Mouse (Mus musculus): ENCODE data around the gene Col26a1.

Gene Col26a1

GRCm38 (mm10) chr5:136882788-136883439 is at the start of gene Col26a1:
Gene Col26a1, minus strand, starts transcription at chr5:136883209.
- in situ Hi-C loops (cut with MboI, MseI): loop anchor here (5.0 kb wide), 2 partner anchors 41 to 86 kb away; no protein-coding TSS in a partner anchor

- in situ Hi-C loops (cut with MboI, MseI): no loop called here
Observed at GRCm38 (mm10) chr5:136931896-136932295, 48.9 kb upstream of the Col26a1 start.

- in situ Hi-C loops (cut with MboI, MseI): loop anchor here (5.0 kb wide), 1 partner anchor 43 kb away; no protein-coding TSS in a partner anchor
Observed at GRCm38 (mm10) chr5:136929073-136929472, 46.1 kb upstream of the Col26a1 start.

- in situ Hi-C loops (cut with MboI, MseI): no loop called here
Observed at GRCm38 (mm10) chr5:136923751-136924478, 40.9 kb upstream of the Col26a1 start.

- in situ Hi-C loops (cut with MboI, MseI): no loop called here
Observed at GRCm38 (mm10) chr5:136922830-136923229, 39.8 kb upstream of the Col26a1 start.

GRCm38 (mm10) chr5:136919546-136920301 is 36.7 kb upstream of the Col26a1 start:
- in situ Hi-C loops (cut with MboI, MseI): no loop called here

- in situ Hi-C loops (cut with MboI, MseI): no loop called here
Observed at GRCm38 (mm10) chr5:136918655-136919472, 35.9 kb upstream of the Col26a1 start.

GRCm38 (mm10) chr5:136917613-136918242 is 34.7 kb upstream of the Col26a1 start:
- in situ Hi-C loops (cut with MboI, MseI): no loop called here

- in situ Hi-C loops (cut with MboI, MseI): no loop called here
Observed at GRCm38 (mm10) chr5:136914183-136914582, 31.2 kb upstream of the Col26a1 start.

- in situ Hi-C loops (cut with MboI, MseI): no loop called here
Observed at GRCm38 (mm10) chr5:136907991-136908857, 25.2 kb upstream of the Col26a1 start, which contains the start of gene Ift22. Gene Ift22, plus strand, starts transcription at chr5:136908150.

- in situ Hi-C loops (cut with MboI, MseI): no loop called here
Observed at GRCm38 (mm10) chr5:136907587-136907986, 24.6 kb upstream of the Col26a1 start.

GRCm38 (mm10) chr5:136905630-136906029 is 22.6 kb upstream of the Col26a1 start:
- in situ Hi-C loops (cut with MboI, MseI): no loop called here

- in situ Hi-C loops (cut with MboI, MseI): no loop called here
Observed at GRCm38 (mm10) chr5:136904621-136905020, 21.6 kb upstream of the Col26a1 start.

GRCm38 (mm10) chr5:136895529-136895963 is 12.5 kb upstream of the Col26a1 start:
- in situ Hi-C loops (cut with MboI, MseI): no loop called here

- in situ Hi-C loops (cut with MboI, MseI): no loop called here
Observed at GRCm38 (mm10) chr5:136894840-136895528, 12.0 kb upstream of the Col26a1 start.

- in situ Hi-C loops (cut with MboI, MseI): no loop called here
Observed at GRCm38 (mm10) chr5:136888539-136889355, 5.7 kb upstream of the Col26a1 start.

GRCm38 (mm10) chr5:136886957-136887356 is 3.9 kb upstream of the Col26a1 start:
- in situ Hi-C loops (cut with MboI, MseI): no loop called here
